In genomic region chr6:86222381-86222780, GRCm38 (mm10) we compare ENCODE assay signal across 12 mouse cellular contexts. TPM values are rescaled to one million over a fixed set of nuclear protein-coding genes. Genes with fewer than 3 reads are reported as not detected.
DNase-seq lines count a peak whose midpoint lies in the region; ATAC-seq and TF ChIP-seq lines count a peak whose summit lies in the region.
"Had no signal": no experiment of that assay in that cellular context is flagged by ENCODE, and none has a peak within 500 bp of the region (broad histone marks: within the 10 kb centered on the region; RNA-seq: fewer than 3 reads in every experiment).

No protein-coding gene starts in this region.

- no peak for TF ChIP-seq CTCF in kidney, adult 2 months (conservative IDR thresholded peaks at IDR 0.05; ENCODE audit: insufficient read depth, insufficient read length, low read depth, low read length)
- TF ChIP-seq CTCF in intestine, postnatal 0 days (IDR thresholded peaks at IDR 0.05; ENCODE audit: low read depth), result no peak
- TF ChIP-seq CTCF in gastrocnemius, adult 2 months (IDR thresholded peaks at IDR 0.05), result no peak

- H3K9ac ChIP-seq in intestine, postnatal 0 days (ENCODE audit: low read depth, low read length), result no peak overlapping the region
- H3K9ac ChIP-seq in stomach, embryonic 15.5 days, result no peak overlapping the region
- H3K9ac ChIP-seq: hindbrain, embryonic 13.5 days; limb, embryonic 13.5 days had no signal

- WGBS in kidney, adult 2 months, result 47% methylated on average over 7 of the region's 7 CpGs
- WGBS in embryonic facial prominence, embryonic 10.5 days, result 38% methylated on average over 7 of the region's 7 CpGs
- 13% methylated on average over 7 of the region's 7 CpGs for WGBS in intestine, postnatal 0 days
- WGBS in stomach, embryonic 15.5 days, result 24% methylated on average over 7 of the region's 7 CpGs

- H3K4me2 ChIP-seq in intestine, postnatal 0 days (replicated peaks; ENCODE audit: low read depth), result no peak overlapping the region
- no peak overlapping the region for H3K4me2 ChIP-seq in stomach, embryonic 15.5 days
- H3K4me2 ChIP-seq: hindbrain, embryonic 13.5 days; limb, embryonic 13.5 days had no signal

- ATAC-seq in intestine, postnatal 0 days, result peak; percentile 46; the same call in 1 of the 2 replicates
- peak; percentile 83 for ATAC-seq in stomach, embryonic 15.5 days (ENCODE audit: insufficient read depth, low FRiP score, low read depth)
- ATAC-seq: Patski had no signal

- no peaks in the 10 kb centered on the region for H3K27me3 ChIP-seq in kidney, adult 2 months (replicated peaks; ENCODE audit: control insufficient read depth, insufficient read depth, low read length)
- no peaks in the 10 kb centered on the region for H3K27me3 ChIP-seq in embryonic facial prominence, embryonic 10.5 days (replicated peaks; ENCODE audit: low read depth, poor library complexity, severe bottlenecking)
- H3K27me3 ChIP-seq in intestine, postnatal 0 days (replicated peaks; ENCODE audit: control insufficient read depth, insufficient read depth, low read length), result no peaks in the 10 kb centered on the region
- no peaks in the 10 kb centered on the region for H3K27me3 ChIP-seq in stomach, embryonic 15.5 days (replicated peaks)
- H3K27me3 ChIP-seq: hindbrain, embryonic 13.5 days; limb, embryonic 13.5 days; Patski had no signal

- TF ChIP-seq POLR2A in kidney, adult 2 months (IDR thresholded peaks at IDR 0.05; ENCODE audit: low read depth, low read length), result no peak

- no peaks in the 10 kb centered on the region for H3K4me1 ChIP-seq in kidney, adult 2 months (ENCODE audit: control insufficient read depth, insufficient read depth, low read length)
- peaks cover 23% of the 10 kb centered on the region; the same call in 1 of the 2 replicates for H3K4me1 ChIP-seq in embryonic facial prominence, embryonic 10.5 days
- H3K4me1 ChIP-seq in intestine, postnatal 0 days (replicated peaks; ENCODE audit: control insufficient read depth, insufficient read depth, low read length), result peaks cover 10% of the 10 kb centered on the region
- H3K4me1 ChIP-seq in stomach, embryonic 15.5 days, result peaks cover 18% of the 10 kb centered on the region
- H3K4me1 ChIP-seq: hindbrain, embryonic 13.5 days; limb, embryonic 13.5 days had no signal

- H3K36me3 ChIP-seq in kidney, adult 2 months (ENCODE audit: control insufficient read depth, insufficient read depth, low read length), result no peaks in the 10 kb centered on the region
- no peaks in the 10 kb centered on the region for H3K36me3 ChIP-seq in embryonic facial prominence, embryonic 10.5 days (replicated peaks)
- no peaks in the 10 kb centered on the region for H3K36me3 ChIP-seq in intestine, postnatal 0 days (ENCODE audit: control insufficient read depth, insufficient read depth)
- H3K36me3 ChIP-seq in stomach, embryonic 15.5 days, result no peaks in the 10 kb centered on the region
- H3K36me3 ChIP-seq: hindbrain, embryonic 13.5 days; limb, embryonic 13.5 days had no signal

- no peak overlapping the region for H3K27ac ChIP-seq in kidney, adult 2 months (ENCODE audit: insufficient read depth, low read depth, low read length)
- peak overlapping the region; percentile 73 for H3K27ac ChIP-seq in embryonic facial prominence, embryonic 10.5 days (replicated peaks)
- 0 out of 2 replicates have a peak overlapping the region, but pooled peaks have one; percentile 28 for H3K27ac ChIP-seq in intestine, postnatal 0 days (ENCODE audit: low read depth, low read length)
- H3K27ac ChIP-seq in stomach, embryonic 15.5 days, result peak overlapping the region; percentile 71
- no peak overlapping the region for H3K27ac ChIP-seq in gastrocnemius, adult 2 months
- H3K27ac ChIP-seq: hindbrain, embryonic 13.5 days; limb, embryonic 13.5 days had no signal

- no peak overlapping the region for H3K4me3 ChIP-seq in kidney, adult 2 months (ENCODE audit: insufficient read depth, low read depth, low read length)
- H3K4me3 ChIP-seq in embryonic facial prominence, embryonic 10.5 days, result no peak overlapping the region
- no peak overlapping the region for H3K4me3 ChIP-seq in intestine, postnatal 0 days (ENCODE audit: low read depth, low read length)
- no peak overlapping the region for H3K4me3 ChIP-seq in stomach, embryonic 15.5 days (replicated peaks)
- H3K4me3 ChIP-seq in gastrocnemius, adult 2 months, result no peak overlapping the region
- H3K4me3 ChIP-seq: hindbrain, embryonic 13.5 days; limb, embryonic 13.5 days had no signal

- peak; percentile 2 for DNase-seq in kidney, adult 2 months
- no peak for DNase-seq in kidney, adult 18-20 months
- DNase-seq in embryonic facial prominence, embryonic 10.5 days (ENCODE audit: low spot score), result peak; percentile 51
- no peak for DNase-seq in gastrocnemius, adult 2 months
- DNase-seq in left cerebral cortex, postnatal 10 days (ENCODE audit: extremely low spot score in 1 of 2, low spot score in 2 of 2), result no peak
- DNase-seq in cerebellum, adult 11-12 months, result no peak
- DNase-seq: adrenal gland, adult 8-10 months had no signal

- no peaks in the 10 kb centered on the region for H3K9me3 ChIP-seq in embryonic facial prominence, embryonic 10.5 days
- no peaks in the 10 kb centered on the region for H3K9me3 ChIP-seq in intestine, postnatal 0 days (ENCODE audit: control insufficient read depth)
- no peaks in the 10 kb centered on the region for H3K9me3 ChIP-seq in stomach, embryonic 15.5 days
- H3K9me3 ChIP-seq: hindbrain, embryonic 13.5 days; limb, embryonic 13.5 days had no signal

- intact Hi-C loops in gastrocnemius, adult 2 months (cut with DNase I), result no loop called here
- intact Hi-C loops in left cerebral cortex, postnatal 10 days (cut with DNase I), result no loop called here

RNA-seq across cellular contexts. Expression of gene Tgfa, which starts 27.4 kb away (rescaled TPM):
- polyA plus RNA-seq in kidney, adult 2 months (2012; rRNA removed), result 3.2 and 4.0 TPM in 2 replicates
- polyA plus RNA-seq in embryonic facial prominence, embryonic 10.5 days (2016; fragmentation: Nextera tagmentation; extraction: Ambion mirVana), result 2.1 and 2.4 TPM in 2 replicates
- polyA plus RNA-seq in intestine, postnatal 0 days (2015; fragmentation: Nextera tagmentation; extraction: Ambion mirVana), result 7.5 and 8.4 TPM in 2 replicates
- 5.5 and 5.6 TPM in 2 replicates for polyA plus RNA-seq in stomach, embryonic 15.5 days (2015; fragmentation: Nextera tagmentation; extraction: Ambion mirVana)
- under 1 TPM; 0.31 to 0.66 TPM for total RNA-seq in gastrocnemius, adult 2 months (2021)
- total RNA-seq in left cerebral cortex, postnatal 10 days (2021), result 10 to 100 TPM; 18.4 to 26.0 TPM

Comparison
In these comparisons a context has a peak if more than half of its experiments do, and no peak if none do; other contexts are left out.
1. DNase-seq: peak in kidney, adult 2 months (single experiment) and embryonic facial prominence, embryonic 10.5 days (single experiment); none in kidney, adult 18-20 months (single experiment), gastrocnemius, adult 2 months (single experiment), left cerebral cortex, postnatal 10 days (0 of 2) and cerebellum, adult 11-12 months (single experiment).
2. H3K27ac ChIP-seq: peak in embryonic facial prominence, embryonic 10.5 days (single experiment), intestine, postnatal 0 days (single experiment) and stomach, embryonic 15.5 days (single experiment); none in kidney, adult 2 months (single experiment) and gastrocnemius, adult 2 months (single experiment).